ENCODE assay signal across 29 mouse cellular contexts in the genomic region with DNA sequence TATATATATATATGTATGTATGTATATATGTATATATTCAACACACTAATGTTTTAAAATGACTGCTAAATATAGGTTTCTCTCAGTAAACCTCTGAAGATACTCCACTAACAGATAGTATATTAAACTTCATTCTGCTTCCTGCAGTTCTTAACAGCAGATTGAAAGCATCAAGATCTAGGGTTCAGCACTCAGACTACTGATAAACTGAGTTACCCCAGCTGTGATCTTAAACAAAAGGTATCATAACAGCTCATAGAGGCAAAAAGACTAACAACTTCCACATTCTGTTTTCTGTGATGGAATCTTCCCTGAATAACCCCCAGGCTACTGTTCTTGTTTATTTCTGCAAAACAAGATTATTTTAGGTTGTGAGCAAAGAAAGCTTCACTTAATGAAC.
"Had no signal": no experiment of that assay in that cellular context is flagged by ENCODE, and none has a peak within 500 bp of the region (broad histone marks: within the 10 kb centered on the region; RNA-seq: fewer than 3 reads in every experiment).

No protein-coding gene starts in this region.

- ATAC-seq: forebrain, embryonic 13.5 days; forebrain, embryonic 14.5 days; forebrain, embryonic 15.5 days; forebrain, embryonic 16.5 days; forebrain, postnatal 0 days had no signal

- H3K9ac ChIP-seq: embryonic facial prominence, embryonic 12.5 days; embryonic facial prominence, embryonic 13.5 days; embryonic facial prominence, embryonic 15.5 days; forebrain, embryonic 12.5 days; forebrain, embryonic 13.5 days; forebrain, embryonic 15.5 days; forebrain, postnatal 0 days had no signal

- H3K4me3 ChIP-seq: embryonic facial prominence, embryonic 10.5 days; embryonic facial prominence, embryonic 12.5 days; embryonic facial prominence, embryonic 13.5 days; embryonic facial prominence, embryonic 15.5 days; erythroblast, embryonic 14.5 days; forebrain, embryonic 10.5 days; forebrain, embryonic 12.5 days; forebrain, embryonic 13.5 days; forebrain, embryonic 15.5 days; gastrocnemius, adult 2 months; heart, adult 2 months had no signal

- H3K4me1 ChIP-seq: embryonic facial prominence, embryonic 10.5 days; embryonic facial prominence, embryonic 12.5 days; embryonic facial prominence, embryonic 13.5 days; embryonic facial prominence, embryonic 15.5 days; forebrain, embryonic 10.5 days; forebrain, embryonic 12.5 days; forebrain, embryonic 13.5 days; forebrain, embryonic 15.5 days had no signal

- H3K9me3 ChIP-seq: embryonic facial prominence, embryonic 10.5 days; embryonic facial prominence, embryonic 12.5 days; embryonic facial prominence, embryonic 13.5 days; embryonic facial prominence, embryonic 15.5 days; forebrain, embryonic 10.5 days; forebrain, embryonic 12.5 days; forebrain, embryonic 13.5 days; forebrain, embryonic 15.5 days had no signal

- DNase-seq: cerebellum, adult 2 months; cerebellum, adult 8-10 months; cerebellum, adult 9-10 months; cerebellum, adult 9-11 months; cerebellum, postnatal 10 days; cerebellum, postnatal 14 days; cerebellum, postnatal 25 days; cerebellum, postnatal 36 days; embryo, embryonic 11 days; forebrain, postnatal 0 days; gastrocnemius, adult 2 months; gastrocnemius, postnatal 10 days; gastrocnemius, postnatal 14 days; gastrocnemius, postnatal 25 days; gastrocnemius, postnatal 36 days; heart, adult 11 months; heart, adult 18-20 months; heart, adult 2 months had no signal

- H3K4me2 ChIP-seq: embryonic facial prominence, embryonic 12.5 days; embryonic facial prominence, embryonic 13.5 days; embryonic facial prominence, embryonic 15.5 days; forebrain, embryonic 12.5 days; forebrain, embryonic 13.5 days; forebrain, embryonic 15.5 days had no signal

- H3K36me3 ChIP-seq: embryonic facial prominence, embryonic 10.5 days; embryonic facial prominence, embryonic 12.5 days; embryonic facial prominence, embryonic 13.5 days; embryonic facial prominence, embryonic 15.5 days; forebrain, embryonic 10.5 days; forebrain, embryonic 12.5 days; forebrain, embryonic 15.5 days had no signal

- H3K27ac ChIP-seq: embryonic facial prominence, embryonic 10.5 days; embryonic facial prominence, embryonic 12.5 days; embryonic facial prominence, embryonic 13.5 days; embryonic facial prominence, embryonic 15.5 days; forebrain, embryonic 10.5 days; forebrain, embryonic 12.5 days; forebrain, embryonic 13.5 days; forebrain, embryonic 15.5 days; gastrocnemius, adult 2 months; heart, adult 2 months had no signal

- H3K27me3 ChIP-seq: embryonic facial prominence, embryonic 12.5 days; embryonic facial prominence, embryonic 13.5 days; embryonic facial prominence, embryonic 15.5 days; forebrain, embryonic 12.5 days; forebrain, embryonic 13.5 days; forebrain, embryonic 15.5 days had no signal
